Mouse (Mus musculus): Measurements from ENCODE around the gene Zbtb40. TPM values are rescaled to one million over a fixed set of nuclear protein-coding genes. Genes with fewer than 3 reads are reported as not detected.
A peak's percentile ranks its signal among the peaks of the same experiment; 100 is the strongest.

Zbtb40 gene
- total RNA-seq (2017) = 12.5 and 15.6 TPM in 2 replicates

DNA sequence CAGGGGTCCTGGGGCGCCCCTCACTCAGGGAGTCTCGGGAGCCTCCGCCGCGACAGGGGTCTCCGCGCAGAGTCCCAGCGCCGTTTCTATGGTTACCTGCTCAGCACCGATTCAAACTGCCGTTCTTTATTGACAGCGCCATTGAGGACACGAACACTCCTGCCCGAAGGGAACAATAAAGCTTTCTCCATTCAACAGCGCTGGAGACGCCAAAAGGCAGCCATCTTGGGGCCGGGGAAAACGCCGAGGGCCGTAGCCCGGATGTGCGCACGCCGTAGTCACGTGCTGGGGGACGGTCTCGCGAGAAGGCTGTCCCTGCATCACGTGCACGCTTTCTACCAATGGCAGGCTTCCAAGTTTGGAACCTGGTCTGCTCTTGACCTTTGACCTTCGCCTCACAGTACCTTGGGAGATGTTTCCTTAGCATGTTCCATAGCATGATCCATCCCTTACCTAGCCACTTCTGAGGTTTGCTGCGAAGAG is at the start of gene Zbtb40:
TSS of gene Zbtb40 (minus strand) at position 252 of the 483 bp plus-strand sequence.
- peak; percentile 85 for ATAC-seq (ENCODE audit: extremely low read depth, insufficient number of reproducible peaks, low FRiP score, poor library complexity, severe bottlenecking)

DNA sequence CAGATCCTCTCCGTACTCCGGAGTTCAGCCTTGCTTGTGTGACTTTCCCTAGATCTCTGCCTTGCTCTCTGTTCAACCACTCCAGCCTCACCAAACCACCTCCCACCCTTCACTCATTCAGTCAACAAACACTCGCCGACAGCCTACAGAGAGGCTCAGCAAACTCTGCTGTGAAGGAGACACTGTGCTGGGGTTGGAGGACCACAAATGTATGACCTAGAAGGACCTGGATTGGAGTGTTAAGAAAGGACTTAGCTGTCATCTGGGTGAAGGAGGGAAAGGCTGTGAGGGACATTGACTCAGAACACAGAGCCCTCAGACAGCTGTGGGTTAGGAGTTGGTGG is 49.4 kb upstream of the Zbtb40 start:
- no peak for ATAC-seq (ENCODE audit: extremely low read depth, insufficient number of reproducible peaks, low FRiP score, poor library complexity, severe bottlenecking)

DNA sequence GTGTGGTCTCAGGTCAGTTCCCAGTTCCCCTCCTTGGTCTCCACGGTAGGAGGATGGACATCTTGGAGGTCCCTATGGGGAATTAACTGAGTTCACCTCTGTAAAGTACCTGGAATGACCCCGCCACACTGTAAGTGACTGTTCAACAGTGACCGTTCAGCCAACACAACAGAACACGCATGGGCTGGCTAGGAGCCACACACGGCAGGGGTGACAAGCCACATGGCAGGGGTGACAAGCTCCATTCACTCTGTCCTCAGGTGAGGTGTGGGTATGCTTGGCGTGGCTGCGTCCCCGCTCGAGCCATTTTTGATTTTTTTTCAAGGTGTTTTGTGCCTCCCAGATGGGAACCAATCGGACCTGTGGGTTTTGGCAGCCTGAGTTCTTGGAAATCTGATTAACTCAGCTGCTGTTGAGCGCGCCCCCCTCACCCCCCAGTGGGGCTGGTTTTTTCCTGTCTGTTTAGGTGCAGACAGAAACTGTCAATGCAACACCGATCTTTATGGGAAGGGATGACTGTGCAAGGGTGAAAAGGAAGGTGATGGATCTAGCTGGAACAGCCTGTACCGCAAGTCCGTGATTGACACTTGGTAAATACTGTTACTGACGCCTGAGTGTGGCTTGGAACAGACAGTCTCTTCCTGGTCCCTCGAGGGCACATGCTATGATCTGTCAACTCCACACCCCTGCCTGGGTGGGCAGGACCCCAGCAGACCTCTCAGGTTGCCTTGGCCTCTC is 48.8 kb upstream of the Zbtb40 start:
- no peak for ATAC-seq (ENCODE audit: extremely low read depth, insufficient number of reproducible peaks, low FRiP score, poor library complexity, severe bottlenecking)

DNA sequence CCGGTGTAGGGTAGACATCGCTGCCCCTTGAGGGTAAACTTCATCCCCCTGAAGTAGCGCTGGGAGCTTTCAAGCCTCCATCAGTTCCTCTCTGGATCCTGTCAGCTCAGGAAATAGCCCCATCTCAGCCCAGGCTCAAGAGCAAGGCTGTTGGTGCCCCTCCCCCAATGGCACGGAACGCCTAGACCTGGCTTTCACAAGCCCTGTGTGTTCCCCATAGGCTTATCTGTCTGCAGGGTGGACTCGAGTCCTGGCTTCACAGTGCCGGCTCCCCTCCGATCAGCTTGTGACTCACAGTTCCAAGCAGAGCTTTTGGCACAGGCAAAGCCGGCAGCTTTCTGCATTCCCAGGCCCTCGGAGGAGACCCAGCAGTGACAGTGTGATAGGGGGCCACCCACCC is 47.8 kb upstream of the Zbtb40 start:
- ATAC-seq (ENCODE audit: extremely low read depth, insufficient number of reproducible peaks, low FRiP score, poor library complexity, severe bottlenecking) = no peak

DNA sequence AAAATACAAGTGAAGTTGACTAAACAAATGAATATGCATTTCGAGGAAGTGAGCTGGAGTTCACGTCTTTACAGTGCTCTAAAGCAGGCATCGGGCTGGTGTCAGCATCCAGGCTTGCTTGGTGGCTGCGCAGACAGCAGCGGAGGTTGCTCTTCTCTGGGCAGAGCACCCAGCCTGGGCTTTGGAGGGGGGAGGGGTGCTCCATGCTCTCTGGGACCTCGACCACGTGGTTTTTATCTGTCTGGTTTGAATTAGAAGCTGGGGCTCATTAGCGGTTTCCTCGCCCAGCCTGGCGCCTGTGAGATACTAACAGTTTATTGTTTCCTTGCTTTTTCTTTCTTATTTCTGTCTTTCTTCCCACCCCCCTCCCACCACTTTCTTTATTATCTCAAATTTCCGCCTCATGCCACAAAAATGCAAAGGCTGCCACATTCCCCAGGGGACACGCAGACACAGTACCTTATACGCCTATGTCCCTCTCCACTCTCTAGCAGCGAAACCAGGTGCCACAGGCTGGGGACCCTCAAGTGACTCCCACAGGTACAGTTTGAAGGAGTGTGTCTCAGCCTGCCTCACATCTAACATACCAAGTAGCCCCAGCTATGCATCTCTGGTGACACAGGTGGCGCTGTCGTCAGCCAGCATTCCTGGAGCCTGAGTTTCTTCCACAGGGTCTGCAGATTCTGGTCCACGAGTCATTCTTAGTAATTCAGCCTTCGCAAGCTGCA is 36.6 kb upstream of the Zbtb40 start:
- ATAC-seq (ENCODE audit: extremely low read depth, insufficient number of reproducible peaks, low FRiP score, poor library complexity, severe bottlenecking) = no peak

DNA sequence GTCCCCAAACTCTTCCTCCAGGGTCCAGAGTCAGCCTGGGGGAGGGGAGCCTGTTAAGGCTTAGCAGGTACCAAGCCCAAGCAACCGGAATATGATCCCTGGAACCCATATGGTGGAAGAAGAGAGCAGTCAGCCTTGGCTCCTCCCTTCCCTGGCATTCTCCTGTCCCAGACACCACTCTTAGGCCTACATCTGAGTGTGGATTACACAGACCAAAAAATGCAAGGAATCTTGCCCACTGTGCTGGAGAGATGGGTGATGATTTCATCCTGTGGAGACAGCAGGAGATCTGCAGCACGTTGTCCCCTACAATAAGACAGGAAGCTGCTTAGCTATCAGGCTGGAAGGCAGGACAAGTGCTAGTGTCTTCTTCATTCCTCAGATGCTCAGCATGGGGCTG is 34.3 kb upstream of the Zbtb40 start:
- no peak for ATAC-seq (ENCODE audit: extremely low read depth, insufficient number of reproducible peaks, low FRiP score, poor library complexity, severe bottlenecking)

DNA sequence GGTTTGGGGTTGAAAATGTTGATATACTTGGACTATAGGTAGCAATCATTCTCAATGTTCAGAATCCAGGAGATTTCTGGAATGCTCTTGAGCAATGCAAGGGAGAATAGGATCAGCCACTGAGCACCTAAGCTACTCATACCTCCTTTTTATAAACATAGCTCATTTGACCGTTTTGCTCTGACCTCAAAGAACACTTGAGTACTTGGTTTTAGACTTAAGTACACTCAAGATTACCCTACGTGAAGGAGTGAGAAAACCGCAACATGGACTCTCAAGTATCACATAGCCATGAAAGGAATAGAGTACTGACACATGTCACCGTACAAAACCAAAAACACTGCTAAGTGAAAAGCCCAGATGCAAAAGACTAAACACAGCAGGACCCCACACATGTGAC is 32.8 kb upstream of the Zbtb40 start:
- no peak for ATAC-seq (ENCODE audit: extremely low read depth, insufficient number of reproducible peaks, low FRiP score, poor library complexity, severe bottlenecking)

DNA sequence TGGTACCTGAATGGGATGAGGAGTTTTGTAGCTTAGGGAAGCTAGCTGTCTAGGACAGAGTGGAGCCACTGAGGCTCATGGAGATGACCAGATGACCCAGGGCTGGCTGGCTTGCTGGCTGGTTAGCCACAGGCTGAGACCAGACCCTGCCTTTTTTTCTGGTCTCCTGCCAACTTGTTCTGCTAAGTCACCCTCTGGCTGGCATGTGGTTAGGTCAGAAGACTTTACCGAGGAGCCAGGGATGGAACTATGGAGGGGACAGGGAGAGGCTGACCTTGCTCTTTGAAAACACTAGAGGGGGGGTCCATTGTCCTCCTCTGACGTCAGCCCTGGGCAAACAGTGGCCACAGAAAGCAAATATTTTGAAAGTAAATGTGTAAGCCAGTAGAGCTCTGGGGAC is 28.6 kb upstream of the Zbtb40 start:
- no peak for ATAC-seq (ENCODE audit: extremely low read depth, insufficient number of reproducible peaks, low FRiP score, poor library complexity, severe bottlenecking)

DNA sequence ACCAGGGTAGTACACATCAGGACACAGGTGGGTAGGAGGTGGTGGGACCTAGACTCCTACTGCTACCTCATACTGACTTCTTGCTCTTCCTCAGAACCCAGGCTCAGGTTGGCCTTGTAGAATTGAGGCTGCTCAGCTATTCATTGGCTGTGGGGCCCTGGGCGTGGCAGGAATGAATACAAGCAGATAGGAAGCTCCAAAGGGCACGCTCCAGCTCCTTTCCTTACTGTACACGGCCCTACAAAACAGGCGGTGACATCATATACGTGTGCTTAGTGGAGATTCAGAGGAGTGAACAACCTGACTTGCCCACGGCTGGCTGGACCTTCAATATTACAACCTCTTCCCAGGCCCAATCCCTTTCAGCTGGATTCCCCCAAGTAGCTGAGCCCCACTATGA is 22.6 kb upstream of the Zbtb40 start:
- ATAC-seq (ENCODE audit: extremely low read depth, insufficient number of reproducible peaks, low FRiP score, poor library complexity, severe bottlenecking) = no peak

DNA sequence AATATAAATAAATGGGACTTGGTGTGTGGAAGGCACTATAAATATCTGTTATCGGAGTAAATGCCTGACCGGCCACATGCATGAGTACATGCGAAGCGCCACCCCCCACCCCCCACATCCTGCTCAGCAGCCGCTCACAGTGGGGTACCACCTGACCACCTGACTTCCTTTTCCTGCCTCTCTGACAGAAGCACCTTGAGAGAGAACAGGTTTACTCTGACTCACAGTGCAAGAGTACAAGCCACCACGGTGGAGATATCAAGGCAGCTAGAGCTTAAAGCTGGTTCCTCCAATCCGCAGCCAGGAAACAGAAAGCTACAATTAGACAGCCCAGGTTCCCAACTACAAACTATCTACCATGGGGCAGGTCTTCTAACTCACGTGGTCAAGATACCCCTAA is 19.9 kb upstream of the Zbtb40 start:
- ATAC-seq (ENCODE audit: extremely low read depth, insufficient number of reproducible peaks, low FRiP score, poor library complexity, severe bottlenecking) = no peak

DNA sequence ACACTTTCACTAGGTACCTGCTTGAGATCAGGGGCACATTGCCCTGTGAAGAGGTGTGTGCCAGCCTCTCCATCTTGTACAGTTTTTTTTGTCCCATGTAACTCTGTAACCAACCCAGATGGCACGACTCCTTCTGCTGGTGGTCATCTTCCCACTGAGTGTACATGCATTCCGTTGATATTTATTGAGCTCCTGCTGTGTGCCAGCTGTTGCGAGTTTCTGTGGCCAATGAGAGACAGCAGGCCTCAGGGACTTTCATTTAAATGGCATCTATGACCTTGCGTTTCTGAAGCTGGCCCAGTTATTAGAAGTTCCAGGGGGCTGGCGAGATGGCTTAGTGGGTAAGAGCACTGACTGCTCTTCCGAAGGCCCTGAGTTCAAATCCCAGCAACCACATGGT is 17.2 kb upstream of the Zbtb40 start:
- no peak for ATAC-seq (ENCODE audit: extremely low read depth, insufficient number of reproducible peaks, low FRiP score, poor library complexity, severe bottlenecking)

DNA sequence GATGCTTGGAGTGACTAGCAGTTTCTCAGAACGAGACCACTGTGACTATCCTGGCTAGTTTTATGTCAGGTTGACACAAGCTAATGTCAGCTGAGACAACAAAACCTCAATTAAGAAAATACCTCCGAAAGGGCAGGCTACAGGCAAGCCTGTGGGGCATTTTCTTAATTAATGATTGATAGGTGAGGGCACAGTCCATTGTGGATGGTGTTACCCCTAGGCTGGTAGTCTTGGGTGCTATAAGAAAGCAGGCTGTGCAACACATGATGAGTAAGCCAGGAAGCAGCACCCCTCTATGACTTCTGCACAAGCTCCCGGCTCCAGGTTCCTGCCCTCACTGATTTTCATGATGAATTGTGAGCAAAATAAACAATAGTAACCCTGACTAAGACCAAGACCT is 6.3 kb upstream of the Zbtb40 start:
- ATAC-seq (ENCODE audit: extremely low read depth, insufficient number of reproducible peaks, low FRiP score, poor library complexity, severe bottlenecking) = no peak

DNA sequence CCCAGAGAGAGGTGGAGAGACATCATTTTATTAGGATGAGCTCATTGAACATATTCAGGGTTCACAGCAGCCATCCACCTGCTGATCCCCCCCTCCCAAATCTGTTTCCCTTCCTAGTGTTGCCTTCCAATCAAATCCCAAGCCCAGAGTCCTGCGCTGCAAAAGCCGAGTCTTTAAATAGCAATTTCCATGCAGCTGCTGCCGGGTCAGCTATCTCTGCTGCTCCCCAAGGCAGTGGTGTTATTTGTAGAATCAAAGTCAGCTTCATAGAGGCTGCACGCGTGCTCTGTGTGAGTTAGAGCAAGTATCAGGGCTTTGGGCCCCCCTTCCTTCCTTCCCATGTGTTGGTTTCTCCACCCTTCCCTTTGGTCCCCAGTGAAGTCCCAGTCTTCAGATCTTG is 5.2 kb upstream of the Zbtb40 start:
- no peak for ATAC-seq (ENCODE audit: extremely low read depth, insufficient number of reproducible peaks, low FRiP score, poor library complexity, severe bottlenecking)

DNA sequence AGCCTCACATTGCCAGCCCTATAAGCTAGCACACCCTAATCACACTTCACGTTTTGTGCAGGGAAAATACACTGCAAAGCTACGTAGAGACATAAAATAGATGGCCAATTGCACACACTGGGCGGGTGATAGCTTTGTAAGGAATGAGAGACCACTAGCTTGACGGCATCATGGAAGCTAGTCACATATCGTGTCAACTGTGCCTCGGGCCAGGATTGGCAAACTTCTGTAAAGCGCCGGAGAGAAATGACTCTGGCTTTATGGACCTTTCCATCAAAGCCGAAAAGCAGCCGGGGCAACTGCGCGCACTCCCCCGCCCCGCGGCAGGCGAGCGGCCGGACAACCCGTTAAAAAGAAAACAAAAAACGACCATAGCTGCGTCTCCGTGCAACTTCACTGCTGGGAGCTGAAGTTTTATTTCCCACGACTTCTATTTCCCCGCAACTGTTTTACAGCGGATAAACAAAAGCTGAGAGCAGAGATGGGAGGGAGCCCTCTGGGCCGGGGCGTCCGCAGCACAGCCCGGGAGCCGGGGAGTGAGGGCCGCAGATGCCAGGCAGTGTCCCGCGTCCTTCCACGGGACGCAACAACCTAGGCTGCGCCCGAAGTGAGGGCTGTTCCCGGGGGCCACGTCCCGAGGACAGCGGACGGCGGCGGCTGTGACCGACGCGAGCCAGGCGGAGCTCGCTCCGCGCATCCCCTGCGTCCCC is 606 bp downstream of the Zbtb40 start:
- no peak for ATAC-seq (ENCODE audit: extremely low read depth, insufficient number of reproducible peaks, low FRiP score, poor library complexity, severe bottlenecking)

DNA sequence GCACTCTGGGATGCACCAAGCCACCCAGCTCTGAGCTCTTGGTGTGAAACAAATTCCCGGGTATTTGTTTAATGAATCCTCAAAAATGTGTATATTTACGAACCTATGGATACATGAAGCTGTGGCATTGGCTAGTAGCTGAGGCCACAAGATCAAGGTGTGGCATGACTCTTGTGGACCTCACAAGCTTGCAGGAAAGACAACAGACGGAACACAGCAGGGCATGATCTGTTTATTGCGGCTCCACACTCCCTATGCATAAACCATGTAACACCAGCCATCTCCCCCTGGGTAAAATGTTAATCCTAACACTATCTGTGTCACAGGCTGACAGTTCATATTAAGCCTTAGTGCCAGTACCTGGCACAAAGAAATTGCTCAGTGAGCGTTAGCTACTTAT is 2.5 kb downstream of the Zbtb40 start:
- no peak for ATAC-seq (ENCODE audit: extremely low read depth, insufficient number of reproducible peaks, low FRiP score, poor library complexity, severe bottlenecking)

DNA sequence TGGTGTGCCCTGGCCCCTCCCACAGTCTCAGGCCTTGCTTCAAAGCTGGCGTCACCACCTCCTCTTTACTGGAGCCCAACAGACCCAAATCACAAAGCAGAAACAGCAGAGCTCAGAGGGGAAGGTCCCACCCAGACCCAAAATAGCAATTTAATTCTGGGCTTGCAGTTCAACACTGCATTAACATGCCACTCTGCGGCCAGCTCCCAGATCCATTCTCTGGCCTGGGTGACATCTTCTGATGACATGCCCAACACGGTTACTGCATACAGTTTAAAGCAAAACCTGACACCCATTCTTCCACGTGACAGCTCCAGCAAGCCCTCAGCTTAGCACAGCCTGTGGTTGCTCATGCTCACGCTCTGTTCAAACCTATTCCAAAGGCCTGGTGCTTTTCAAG is 4.1 kb downstream of the Zbtb40 start:
- no peak for ATAC-seq (ENCODE audit: extremely low read depth, insufficient number of reproducible peaks, low FRiP score, poor library complexity, severe bottlenecking)

DNA sequence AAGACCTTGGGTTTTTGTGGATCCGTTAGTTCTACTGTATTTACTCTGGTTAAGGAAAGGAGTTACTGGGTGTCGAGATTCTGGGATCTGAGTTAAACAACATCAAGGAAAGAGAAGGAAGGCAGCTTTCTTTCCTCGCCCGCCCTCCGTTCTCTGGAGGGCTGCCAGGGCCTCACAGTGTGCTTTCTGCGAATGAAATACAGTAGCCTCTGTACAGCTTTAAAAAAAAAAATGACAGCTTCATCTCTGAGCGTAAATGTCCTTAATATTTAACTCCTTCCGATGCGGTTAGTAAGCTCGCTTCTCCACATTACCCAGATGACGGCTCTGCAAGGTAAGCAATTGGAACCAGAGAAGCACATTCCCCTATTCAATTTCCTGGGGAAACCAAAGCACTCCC is 4.8 kb downstream of the Zbtb40 start:
- ATAC-seq (ENCODE audit: extremely low read depth, insufficient number of reproducible peaks, low FRiP score, poor library complexity, severe bottlenecking) = no peak

DNA sequence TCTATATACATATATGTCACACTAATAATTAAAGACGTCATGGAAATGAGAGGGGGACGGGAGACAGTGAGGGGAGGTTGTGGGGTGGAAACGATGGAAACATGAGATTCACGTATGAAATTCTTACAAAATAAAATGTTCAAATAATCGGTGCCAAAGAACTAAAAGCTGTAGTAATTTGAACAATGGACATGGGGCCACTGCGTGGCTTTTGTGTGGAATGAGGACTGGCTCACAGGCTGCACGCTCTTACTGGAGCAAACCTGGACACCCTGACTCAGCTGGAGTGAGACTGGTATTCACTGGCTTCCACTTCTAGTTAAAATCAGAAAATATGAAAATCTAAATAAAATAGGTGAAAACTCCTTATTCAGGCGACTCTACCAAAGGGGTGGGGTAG is 6.6 kb downstream of the Zbtb40 start:
- ATAC-seq (ENCODE audit: extremely low read depth, insufficient number of reproducible peaks, low FRiP score, poor library complexity, severe bottlenecking) = no peak

DNA sequence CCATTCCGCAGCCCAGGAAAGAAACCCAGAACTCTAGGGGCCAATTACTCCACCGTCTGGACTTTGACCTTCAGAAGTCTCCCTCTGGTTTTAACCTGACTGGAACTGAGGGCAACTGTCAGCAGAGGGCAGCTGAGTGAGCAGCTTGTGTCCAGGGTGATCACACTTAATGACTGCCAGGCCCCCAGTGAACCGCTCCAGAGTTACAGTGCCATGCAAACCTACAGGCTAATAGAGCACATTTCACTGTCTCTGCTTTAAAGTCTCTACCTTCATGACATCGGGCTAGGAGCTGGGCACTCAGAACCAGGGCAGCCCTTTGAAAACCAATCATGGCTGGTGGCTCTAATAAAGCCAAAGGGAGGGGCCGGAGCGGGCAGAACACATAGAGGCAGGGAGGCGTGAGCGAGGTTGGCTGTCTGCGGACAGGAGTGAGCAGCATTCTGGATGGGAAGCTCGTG is 7.4 kb downstream of the Zbtb40 start:
- no peak for ATAC-seq (ENCODE audit: extremely low read depth, insufficient number of reproducible peaks, low FRiP score, poor library complexity, severe bottlenecking)

DNA sequence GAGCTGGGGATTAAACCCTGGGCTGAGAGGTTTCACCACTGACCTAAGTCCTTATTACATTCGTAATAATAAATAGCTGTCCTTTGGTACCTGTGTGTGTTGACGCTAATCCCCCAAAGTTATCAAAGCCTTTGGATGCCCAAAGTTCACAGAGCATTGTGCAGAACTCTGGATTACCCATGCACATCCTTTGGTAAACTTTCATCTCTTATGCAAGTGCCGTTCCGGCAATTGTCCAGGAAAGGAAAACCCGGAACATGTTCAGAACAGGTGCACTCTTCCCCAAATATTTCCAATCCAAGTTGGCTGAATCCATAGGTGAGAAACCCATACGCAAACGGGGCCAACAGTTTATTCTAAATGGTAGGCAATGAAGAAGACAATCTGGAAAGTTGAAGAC is 9.2 kb downstream of the Zbtb40 start:
- no peak for ATAC-seq (ENCODE audit: extremely low read depth, insufficient number of reproducible peaks, low FRiP score, poor library complexity, severe bottlenecking)

All from neutrophil, adult 5-6 weeks (primary cell).